Mouse (Mus musculus) heart, embryonic 11.5 days (tissue): ENCODE measurements at regions not wholly inside any gene's neighbourhood (a gene's known extent, or its start where the extent isn't known, plus 50 kb on each side); places are given as distances from the start of the nearest gene placed in this dataset.

Experiments
- ATAC-seq: fragments of 200-750 bp; cut with Nextera tagmentation; replicated peaks from 2 replicates; pipeline ENCODE4 v1.8.0; 2017; ENCODE audit warnings: moderate library complexity; ENCODE audit not compliant: insufficient number of reproducible peaks, low FRiP score, low TSS enrichment
- H3K27ac ChIP-seq: fragments of 300-500 bp; sonication (generic); 2 replicates; pipeline ENCODE4 v1.5.1; 2014; ENCODE audit warnings: mild to moderate bottlenecking, low read depth, low read length
- H3K27me3 ChIP-seq: fragments of 300-500 bp; sonication (generic); 2 replicates; pipeline ENCODE4 v1.6.1; 2014; ENCODE audit warnings: mild to moderate bottlenecking, low read length, mixed read lengths; ENCODE audit not compliant: control insufficient read depth, insufficient read depth
- H3K36me3 ChIP-seq: fragments of 300-500 bp; sonication (generic); 2 replicates; pipeline ENCODE4 v1.6.1; 2014; ENCODE audit warnings: mild to moderate bottlenecking, low read length, moderate library complexity, mixed read lengths; ENCODE audit not compliant: control insufficient read depth, insufficient read depth
- H3K4me1 ChIP-seq: fragments of 300-500 bp; sonication (generic); 2 replicates; pipeline ENCODE4 v1.6.1; 2014; ENCODE audit warnings: low read length; ENCODE audit not compliant: control insufficient read depth, insufficient read depth
- H3K4me2 ChIP-seq: fragments of 300-500 bp; sonication (generic); 2 replicates; pipeline ENCODE4 v1.6.1; 2014; ENCODE audit warnings: mild to moderate bottlenecking, moderate library complexity
- H3K4me3 ChIP-seq: fragments of 300-500 bp; sonication (generic); 2 replicates; pipeline ENCODE4 v1.5.1; 2014; ENCODE audit warnings: low read depth, low read length
- H3K9ac ChIP-seq: fragments of 300-500 bp; sonication (generic); 2 replicates; pipeline ENCODE4 v1.6.1; 2014; ENCODE audit warnings: mild to moderate bottlenecking, low read depth, low read length, moderate library complexity
- H3K9me3 ChIP-seq: fragments of 300-500 bp; sonication (generic); replicated peaks from 2 replicates; pipeline ENCODE4 v1.6.1; 2016; ENCODE audit warnings: low read length; ENCODE audit not compliant: control insufficient read depth
- WGBS: fragments of 180-500 bp; shearing (Covaris S2); extraction: QIAGEN DNeasy Blood & Tissue Kit; methylation state at CpG from one replicate; pipeline ENCODE4 v1.1.7; 2014; ENCODE audit not compliant: insufficient replicate concordance; 5-methylcytosine and 5-hydroxymethylcytosine counted together

- no peak for ATAC-seq
- 82% methylated on average over 6 of the region's 6 CpGs for WGBS
- no peak overlapping the region for H3K4me3 ChIP-seq
Measured at GRCm38 (mm10) chr16:44611525-44611924, 52.8 kb upstream of the Boc start.

GRCm38 (mm10) chr16:44608586-44608985 is 49.9 kb upstream of the Boc start:
- Histone ChIP-seq H3K4me3 (no peak overlapping the region), H3K9ac (no peak overlapping the region), H3K9me3 (no peaks in the 10 kb centered on the region), H3K27me3 (no peaks in the 10 kb centered on the region), H3K4me1 (no peaks in the 10 kb centered on the region), H3K36me3 (no peaks in the 10 kb centered on the region), H3K27ac (no peak overlapping the region), H3K4me2 (no peak overlapping the region)
- WGBS, result 85% methylated on average over 1 of the region's 1 CpGs
- no peak for ATAC-seq

More at GRCm38 (mm10) chr16:44611525-44611924, 52.8 kb upstream of the Boc start:
- Histone ChIP-seq H3K9ac (no peak overlapping the region), H3K4me1 (peaks cover 12% of the 10 kb centered on the region), H3K4me2 (no peak overlapping the region), H3K36me3 (no peaks in the 10 kb centered on the region), H3K27me3 (no peaks in the 10 kb centered on the region), H3K9me3 (no peaks in the 10 kb centered on the region), H3K27ac (no peak overlapping the region)
